Mouse (Mus musculus): ENCODE measurements around the gene Drp2. TPM values are rescaled to one million over a fixed set of nuclear protein-coding genes. Genes with fewer than 3 reads are reported as not detected.
A peak's percentile ranks its signal among the peaks of the same experiment; 100 is the strongest.

The Drp2 gene
- polyA plus RNA-seq, 1 experiment from 2014 or later, result 1.0 TPM

GRCm38 (mm10) chrX:134404584-134404955, 219 bp downstream of the Drp2 start:
- ATAC-seq (ENCODE audit: low FRiP score, low TSS enrichment), result peak; percentile 39; the same call in 1 of the 2 replicates

GRCm38 (mm10) chrX:134409354-134409900, 5.1 kb downstream of the Drp2 start:
- WGBS, result 88% methylated on average over 6 of the region's 6 CpGs
- H3K27me3 ChIP-seq (ENCODE audit: control insufficient read depth, insufficient read depth, low read length), result no peaks in the 10 kb centered on the region

More at GRCm38 (mm10) chrX:134404584-134404955, 219 bp downstream of the Drp2 start:
- Histone ChIP-seq H3K27ac (ENCODE audit: low read depth, low read length) (no peak overlapping the region), H3K9ac (ENCODE audit: low read depth, low read length) (no peak overlapping the region), H3K4me2 (replicated peaks; ENCODE audit: low read depth, low read length) (peak overlapping the region; percentile 39), H3K27me3 (ENCODE audit: control insufficient read depth, insufficient read depth, low read length) (no peaks in the 10 kb centered on the region), H3K36me3 (ENCODE audit: control insufficient read depth, insufficient read depth, low read length) (no peaks in the 10 kb centered on the region), H3K4me1 (ENCODE audit: control insufficient read depth, insufficient read depth, low read length) (no peaks in the 10 kb centered on the region), H3K4me3 (ENCODE audit: low read length) (peak overlapping the region; percentile 33), H3K9me3 (ENCODE audit: control insufficient read depth, low read length) (no peaks in the 10 kb centered on the region)
- WGBS, result 32% methylated on average over 13 of the region's 14 CpGs

GRCm38 (mm10) chrX:134412096-134412495, 7.7 kb downstream of the Drp2 start:
- H3K9ac ChIP-seq (ENCODE audit: low read depth, low read length), result no peak overlapping the region
- H3K4me3 ChIP-seq (ENCODE audit: low read length), result no peak overlapping the region
- no peaks in the 10 kb centered on the region for H3K4me1 ChIP-seq (ENCODE audit: control insufficient read depth, insufficient read depth, low read length)
- H3K9me3 ChIP-seq (ENCODE audit: control insufficient read depth, low read length), result no peaks in the 10 kb centered on the region
- no peaks in the 10 kb centered on the region for H3K27me3 ChIP-seq (ENCODE audit: control insufficient read depth, insufficient read depth, low read length)
- H3K27ac ChIP-seq (ENCODE audit: low read depth, low read length), result no peak overlapping the region
- no peak overlapping the region for H3K4me2 ChIP-seq (replicated peaks; ENCODE audit: low read depth, low read length)
- 81% methylated on average over 1 of the region's 1 CpGs for WGBS
- no peaks in the 10 kb centered on the region for H3K36me3 ChIP-seq (ENCODE audit: control insufficient read depth, insufficient read depth, low read length)
- ATAC-seq (ENCODE audit: low FRiP score, low TSS enrichment), result no peak

More at GRCm38 (mm10) chrX:134409354-134409900, 5.1 kb downstream of the Drp2 start:
- H3K4me2 ChIP-seq (replicated peaks; ENCODE audit: low read depth, low read length), result no peak overlapping the region
- no peaks in the 10 kb centered on the region for H3K4me1 ChIP-seq (ENCODE audit: control insufficient read depth, insufficient read depth, low read length)
- no peak overlapping the region for H3K4me3 ChIP-seq (ENCODE audit: low read length)
- H3K27ac ChIP-seq (ENCODE audit: low read depth, low read length), result no peak overlapping the region
- no peaks in the 10 kb centered on the region for H3K9me3 ChIP-seq (ENCODE audit: control insufficient read depth, low read length)
- no peak for ATAC-seq (ENCODE audit: low FRiP score, low TSS enrichment)
- no peak overlapping the region for H3K9ac ChIP-seq (ENCODE audit: low read depth, low read length)
- H3K36me3 ChIP-seq (ENCODE audit: control insufficient read depth, insufficient read depth, low read length), result no peaks in the 10 kb centered on the region

GRCm38 (mm10) chrX:134420097-134420496, 15.7 kb downstream of the Drp2 start:
- no peaks in the 10 kb centered on the region for H3K4me1 ChIP-seq (ENCODE audit: control insufficient read depth, insufficient read depth, low read length)
- H3K4me2 ChIP-seq (replicated peaks; ENCODE audit: low read depth, low read length), result no peak overlapping the region
- no peak for ATAC-seq (ENCODE audit: low FRiP score, low TSS enrichment)
- H3K36me3 ChIP-seq (ENCODE audit: control insufficient read depth, insufficient read depth, low read length), result no peaks in the 10 kb centered on the region
- no peaks in the 10 kb centered on the region for H3K27me3 ChIP-seq (ENCODE audit: control insufficient read depth, insufficient read depth, low read length)
- no peak overlapping the region for H3K27ac ChIP-seq (ENCODE audit: low read depth, low read length)
- no peak overlapping the region for H3K9ac ChIP-seq (ENCODE audit: low read depth, low read length)
- no peaks in the 10 kb centered on the region for H3K9me3 ChIP-seq (ENCODE audit: control insufficient read depth, low read length)
- WGBS, result 86% methylated on average over 5 of the region's 5 CpGs
- H3K4me3 ChIP-seq (ENCODE audit: low read length), result no peak overlapping the region

- no peak for ATAC-seq (ENCODE audit: low FRiP score, low TSS enrichment)
- WGBS, result 89% methylated on average over 5 of the region's 5 CpGs
- Histone ChIP-seq H3K27me3 (ENCODE audit: control insufficient read depth, insufficient read depth, low read length) (no peaks in the 10 kb centered on the region), H3K4me3 (ENCODE audit: low read length) (no peak overlapping the region), H3K27ac (ENCODE audit: low read depth, low read length) (no peak overlapping the region), H3K9me3 (ENCODE audit: control insufficient read depth, low read length) (no peaks in the 10 kb centered on the region), H3K4me1 (ENCODE audit: control insufficient read depth, insufficient read depth, low read length) (no peaks in the 10 kb centered on the region), H3K36me3 (ENCODE audit: control insufficient read depth, insufficient read depth, low read length) (no peaks in the 10 kb centered on the region), H3K9ac (ENCODE audit: low read depth, low read length) (no peak overlapping the region), H3K4me2 (replicated peaks; ENCODE audit: low read depth, low read length) (no peak overlapping the region)
These were observed 19.9 kb downstream of the Drp2 start for GRCm38 (mm10) chrX:134424263-134424662.

GRCm38 (mm10) chrX:134425798-134426197, 21.4 kb downstream of the Drp2 start:
- H3K27me3 ChIP-seq (ENCODE audit: control insufficient read depth, insufficient read depth, low read length), result no peaks in the 10 kb centered on the region
- H3K4me1 ChIP-seq (ENCODE audit: control insufficient read depth, insufficient read depth, low read length), result no peaks in the 10 kb centered on the region
- no peak for ATAC-seq (ENCODE audit: low FRiP score, low TSS enrichment)
- no peak overlapping the region for H3K4me2 ChIP-seq (replicated peaks; ENCODE audit: low read depth, low read length)
- no peaks in the 10 kb centered on the region for H3K9me3 ChIP-seq (ENCODE audit: control insufficient read depth, low read length)
- no peak overlapping the region for H3K9ac ChIP-seq (ENCODE audit: low read depth, low read length)
- no peak overlapping the region for H3K27ac ChIP-seq (ENCODE audit: low read depth, low read length)
- H3K4me3 ChIP-seq (ENCODE audit: low read length), result no peak overlapping the region
- 86% methylated on average over 10 of the region's 10 CpGs for WGBS
- H3K36me3 ChIP-seq (ENCODE audit: control insufficient read depth, insufficient read depth, low read length), result no peaks in the 10 kb centered on the region

- no peaks in the 10 kb centered on the region for H3K27me3 ChIP-seq (ENCODE audit: control insufficient read depth, insufficient read depth, low read length)
- no peak overlapping the region for H3K4me2 ChIP-seq (replicated peaks; ENCODE audit: low read depth, low read length)
These were observed 22.5 kb downstream of the Drp2 start for GRCm38 (mm10) chrX:134426819-134427218.

GRCm38 (mm10) chrX:134427307-134427706, 23.0 kb downstream of the Drp2 start:
- Histone ChIP-seq H3K9me3 (ENCODE audit: control insufficient read depth, low read length) (no peaks in the 10 kb centered on the region), H3K4me2 (replicated peaks; ENCODE audit: low read depth, low read length) (no peak overlapping the region), H3K4me1 (ENCODE audit: control insufficient read depth, insufficient read depth, low read length) (no peaks in the 10 kb centered on the region), H3K36me3 (ENCODE audit: control insufficient read depth, insufficient read depth, low read length) (no peaks in the 10 kb centered on the region), H3K27me3 (ENCODE audit: control insufficient read depth, insufficient read depth, low read length) (no peaks in the 10 kb centered on the region), H3K4me3 (ENCODE audit: low read length) (no peak overlapping the region), H3K9ac (ENCODE audit: low read depth, low read length) (no peak overlapping the region), H3K27ac (ENCODE audit: low read depth, low read length) (no peak overlapping the region)
- WGBS, result 63% methylated on average over 3 of the region's 3 CpGs
- ATAC-seq (ENCODE audit: low FRiP score, low TSS enrichment), result no peak

More at GRCm38 (mm10) chrX:134426819-134427218, 22.5 kb downstream of the Drp2 start:
- Histone ChIP-seq H3K4me1 (ENCODE audit: control insufficient read depth, insufficient read depth, low read length) (no peaks in the 10 kb centered on the region), H3K4me3 (ENCODE audit: low read length) (no peak overlapping the region), H3K9ac (ENCODE audit: low read depth, low read length) (no peak overlapping the region), H3K27ac (ENCODE audit: low read depth, low read length) (no peak overlapping the region), H3K36me3 (ENCODE audit: control insufficient read depth, insufficient read depth, low read length) (no peaks in the 10 kb centered on the region), H3K9me3 (ENCODE audit: control insufficient read depth, low read length) (no peaks in the 10 kb centered on the region)
- WGBS, result 76% methylated on average over 6 of the region's 6 CpGs
- ATAC-seq (ENCODE audit: low FRiP score, low TSS enrichment), result no peak

GRCm38 (mm10) chrX:134474988-134475710, 70.8 kb downstream of the Drp2 start:
- WGBS, result 75% methylated on average over 56 of the region's 67 CpGs
- H3K4me1 ChIP-seq (ENCODE audit: control insufficient read depth, insufficient read depth, low read length), result no peaks in the 10 kb centered on the region
- ATAC-seq (ENCODE audit: low FRiP score, low TSS enrichment), result no peak
- no peaks in the 10 kb centered on the region for H3K36me3 ChIP-seq (ENCODE audit: control insufficient read depth, insufficient read depth, low read length)
- H3K9me3 ChIP-seq (ENCODE audit: control insufficient read depth, low read length), result peaks cover 7% of the 10 kb centered on the region
- H3K9ac ChIP-seq (ENCODE audit: low read depth, low read length), result no peak overlapping the region
- H3K4me2 ChIP-seq (replicated peaks; ENCODE audit: low read depth, low read length), result no peak overlapping the region
- H3K27ac ChIP-seq (ENCODE audit: low read depth, low read length), result no peak overlapping the region
- H3K4me3 ChIP-seq (ENCODE audit: low read length), result no peak overlapping the region
- H3K27me3 ChIP-seq (ENCODE audit: control insufficient read depth, insufficient read depth, low read length), result no peaks in the 10 kb centered on the region

Measured in kidney, embryonic 14.5 days (tissue).